Mouse (Mus musculus) c-Kit-negative CD71-positive TER-119-positive erythroid progenitor cells, embryonic 14.5 days (primary cell): ENCODE data around the gene Rnf141.

ENCODE experiments used
- DNase-seq: peaks from one replicate; pipeline ENCODE4 v3.0.0-alpha.2; 2013; ENCODE audit warnings: low read depth, low spot score

The Rnf141 gene

GRCm38 (mm10) chr7:110834018-110834417 lies 10.2 kb downstream of the Rnf141 start:
- DNase-seq: no peak

GRCm38 (mm10) chr7:110833024-110833423 lies 11.2 kb downstream of the Rnf141 start:
- DNase-seq: no peak

DNA sequence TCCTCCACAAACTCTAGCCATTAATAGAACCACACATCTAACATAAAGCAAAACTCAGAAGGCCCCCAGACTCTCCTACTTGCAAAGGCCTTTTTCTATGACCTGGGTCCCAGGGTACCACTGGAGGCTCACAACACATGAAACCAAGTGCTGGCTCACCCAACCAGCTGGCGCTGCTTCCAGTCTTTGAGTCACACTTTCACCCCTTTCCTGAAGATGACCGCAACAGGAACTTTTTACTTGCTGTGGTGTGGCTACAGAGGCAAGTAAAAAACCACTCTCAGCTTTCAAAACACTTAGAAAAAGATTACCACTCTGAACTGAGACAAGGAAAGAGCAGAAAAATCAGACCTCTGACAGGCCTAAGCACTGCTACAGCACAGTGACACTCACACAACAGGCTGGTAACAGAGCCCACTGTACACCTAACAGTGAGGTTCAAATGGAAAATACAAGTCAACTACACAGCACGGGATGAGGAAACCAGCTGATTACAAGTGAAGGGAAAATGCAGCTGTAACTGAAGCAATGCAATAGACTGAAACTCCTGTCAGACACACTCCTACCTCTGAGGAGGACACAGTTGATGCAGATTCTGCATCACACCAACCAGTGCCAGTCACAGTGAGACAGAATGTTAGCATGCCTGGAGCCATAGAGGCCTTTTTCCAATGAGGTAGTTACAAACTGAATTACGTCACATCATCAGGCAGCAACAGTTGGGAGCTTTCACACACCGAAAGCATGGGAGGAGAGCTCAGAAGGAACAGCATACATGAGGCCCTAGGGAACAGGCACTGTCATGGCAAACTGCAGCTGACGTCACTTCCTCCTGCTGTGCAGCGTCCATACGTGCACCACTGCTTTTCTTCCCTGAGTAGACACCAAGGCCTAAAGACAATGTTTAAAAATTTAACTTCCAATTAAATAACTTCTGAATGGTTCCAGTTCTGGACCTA lies 20.0 kb downstream of the Rnf141 start:
- DNase-seq: no peak

DNA sequence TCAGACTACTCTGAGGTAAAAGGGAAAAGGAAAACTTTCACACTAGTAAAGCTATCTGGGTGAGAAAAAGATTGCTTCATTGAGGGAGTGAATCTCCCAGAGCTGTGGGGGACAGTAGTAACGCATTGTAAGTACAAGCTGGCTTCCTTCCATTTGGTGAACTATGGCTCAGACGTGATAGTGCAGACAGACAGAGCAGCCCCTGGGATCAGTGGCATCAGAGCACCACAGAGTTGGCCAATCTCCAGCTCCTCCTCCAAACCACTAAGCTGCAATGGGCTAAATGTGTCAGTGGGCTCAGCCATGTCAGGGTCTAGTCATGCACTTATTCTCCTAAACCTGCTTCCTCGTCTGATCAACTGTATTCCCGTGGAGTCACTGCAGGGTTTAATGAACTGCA lies 20.7 kb downstream of the Rnf141 start:
- DNase-seq: no peak

GRCm38 (mm10) chr7:110823076-110823475 lies 21.2 kb downstream of the Rnf141 start:
- no peak for DNase-seq

GRCm38 (mm10) chr7:110822055-110822454 lies 22.2 kb downstream of the Rnf141 start:
- no peak for DNase-seq

DNA sequence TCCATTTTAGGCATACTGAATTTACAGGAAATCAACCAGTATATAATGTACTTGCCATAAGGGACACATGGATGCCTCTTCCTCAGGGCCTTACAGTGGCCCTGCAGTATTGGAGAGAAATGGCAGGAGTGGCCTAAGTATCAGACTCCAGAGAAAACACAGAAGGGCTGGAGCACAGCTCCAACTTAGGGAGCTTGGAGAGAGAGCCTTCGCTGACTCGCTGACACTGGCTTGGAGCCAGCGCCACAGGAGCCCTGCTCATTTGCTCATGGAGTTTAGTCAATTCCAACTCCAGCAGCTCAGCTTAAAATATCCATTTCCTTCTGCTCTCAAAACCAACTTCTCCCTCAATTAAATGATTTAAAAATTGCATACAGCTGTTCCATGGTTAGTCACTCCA lies 22.6 kb downstream of the Rnf141 start:
- DNase-seq: no peak

GRCm38 (mm10) chr7:110821068-110821467 lies 23.2 kb downstream of the Rnf141 start:
- DNase-seq: no peak

GRCm38 (mm10) chr7:110818787-110819350 lies 25.4 kb downstream of the Rnf141 start:
- DNase-seq: no peak

- DNase-seq: no peak
Observed at GRCm38 (mm10) chr7:110818206-110818605, 26.1 kb downstream of the Rnf141 start.

DNA sequence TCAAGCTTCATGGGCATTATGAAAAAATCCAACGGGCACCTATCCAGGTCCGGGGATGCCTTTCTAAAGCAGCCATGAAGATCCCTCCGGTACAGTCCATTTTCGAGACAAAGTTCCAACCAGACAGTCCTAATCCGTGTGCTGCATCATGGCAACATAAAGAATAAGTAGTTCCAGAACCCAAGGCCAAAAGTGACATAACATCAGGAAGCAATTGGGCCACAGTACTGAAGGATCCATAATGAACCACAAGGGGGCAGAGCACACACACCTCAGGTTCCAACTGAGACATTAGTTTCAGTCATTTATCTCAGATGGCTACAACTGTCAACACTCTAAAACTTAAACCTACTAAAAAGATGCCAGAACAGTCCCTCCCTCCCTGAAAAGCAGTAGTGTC lies 28.2 kb downstream of the Rnf141 start:
- peak; percentile 60 for DNase-seq

DNA sequence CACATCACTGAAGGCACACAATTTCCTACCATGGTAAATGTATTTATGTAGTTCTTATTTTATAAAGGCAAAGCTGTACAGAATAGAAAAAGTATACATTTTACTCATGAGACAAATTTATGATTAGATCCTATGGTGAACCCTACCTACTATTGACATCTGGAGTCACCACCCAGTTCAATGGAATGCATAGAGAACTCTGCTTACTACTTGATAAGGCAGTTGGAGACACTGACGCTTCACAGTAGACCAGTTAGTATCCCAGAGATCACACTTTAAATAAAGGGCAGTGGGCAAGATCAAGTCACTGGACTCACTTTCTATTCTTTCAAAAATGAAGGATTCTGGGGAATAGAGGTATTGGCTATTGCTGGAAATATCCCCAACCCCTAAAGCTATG lies 30.3 kb downstream of the Rnf141 start:
- DNase-seq: no peak

GRCm38 (mm10) chr7:110811529-110811928 lies 32.7 kb downstream of the Rnf141 start:
- DNase-seq: no peak

GRCm38 (mm10) chr7:110810995-110811394 lies 33.3 kb downstream of the Rnf141 start:
- no peak for DNase-seq

DNA sequence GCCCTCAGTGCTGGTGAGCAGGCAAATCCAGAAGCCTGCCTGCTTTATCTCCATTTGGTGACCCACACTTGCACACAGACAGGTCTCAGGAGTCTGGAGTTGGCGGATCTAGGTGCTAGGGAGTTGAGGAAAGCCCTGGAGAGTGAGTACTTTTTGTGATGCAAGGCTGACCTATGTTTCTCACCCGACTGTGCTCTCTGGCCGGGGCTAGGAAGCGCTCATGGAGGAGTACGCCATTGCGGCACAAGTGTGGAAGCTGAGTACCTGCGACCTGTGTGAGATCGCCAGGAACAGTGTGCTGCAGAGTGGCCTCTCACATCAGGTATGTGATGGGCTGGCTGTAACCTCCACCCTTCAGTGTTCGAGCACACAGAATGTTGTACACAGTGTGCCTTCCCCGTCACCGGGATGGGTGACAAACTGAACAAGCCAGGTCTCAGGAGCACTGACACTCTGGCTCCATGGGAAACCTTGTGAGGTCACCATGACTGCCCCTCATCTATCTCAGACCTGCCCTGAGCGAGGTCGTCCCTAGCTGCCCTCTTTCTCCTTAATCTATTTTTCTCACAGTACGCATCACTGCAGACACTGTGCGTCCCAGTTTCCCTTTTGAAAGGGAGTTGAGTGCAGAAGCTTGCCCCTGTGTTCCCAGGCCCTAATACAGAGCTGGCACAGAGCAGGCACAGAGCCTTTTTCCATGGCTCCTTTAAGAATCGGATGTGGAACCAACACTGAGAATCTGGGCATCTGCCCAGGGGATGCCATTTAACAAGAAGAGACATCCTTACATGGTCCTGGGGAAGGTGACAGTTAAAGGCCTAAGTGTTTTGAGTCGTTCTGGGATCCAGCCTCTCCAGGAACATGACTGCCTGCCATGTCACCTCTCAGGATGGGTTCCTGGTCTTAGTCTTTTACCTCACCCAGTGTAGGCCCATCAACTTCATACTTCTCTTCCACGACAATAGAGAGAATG lies 34.4 kb downstream of the Rnf141 start:
- no peak for DNase-seq

- DNase-seq: no peak
Observed at GRCm38 (mm10) chr7:110808962-110809361, 35.3 kb downstream of the Rnf141 start.

DNA sequence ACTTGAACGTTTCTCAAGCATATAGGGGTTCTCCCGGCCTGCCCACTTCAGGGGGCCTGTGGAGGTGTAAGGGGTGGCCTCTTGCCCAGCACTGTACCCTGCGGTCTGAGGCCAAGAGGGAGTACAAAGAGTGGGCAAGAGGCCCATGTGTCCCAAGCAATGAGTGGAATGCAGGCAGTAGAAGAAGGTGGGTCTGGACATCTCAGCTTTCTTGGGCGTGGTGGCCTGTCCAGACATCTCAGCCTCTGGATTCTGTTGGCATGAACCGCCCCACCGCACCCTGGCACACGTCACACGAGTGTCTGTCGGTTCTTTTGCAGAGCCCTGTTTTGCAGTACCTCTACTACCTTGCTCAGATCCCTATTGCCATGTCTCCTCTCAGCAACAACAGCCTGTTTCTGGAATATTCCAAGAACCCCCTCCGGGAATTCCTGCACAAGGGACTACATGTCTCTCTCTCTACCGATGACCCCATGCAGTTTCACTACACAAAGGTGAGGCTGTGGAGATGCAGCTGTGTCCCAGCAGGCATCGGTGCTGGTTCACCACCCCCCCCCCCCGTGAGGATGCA lies 36.7 kb downstream of the Rnf141 start:
- DNase-seq: no peak

DNA sequence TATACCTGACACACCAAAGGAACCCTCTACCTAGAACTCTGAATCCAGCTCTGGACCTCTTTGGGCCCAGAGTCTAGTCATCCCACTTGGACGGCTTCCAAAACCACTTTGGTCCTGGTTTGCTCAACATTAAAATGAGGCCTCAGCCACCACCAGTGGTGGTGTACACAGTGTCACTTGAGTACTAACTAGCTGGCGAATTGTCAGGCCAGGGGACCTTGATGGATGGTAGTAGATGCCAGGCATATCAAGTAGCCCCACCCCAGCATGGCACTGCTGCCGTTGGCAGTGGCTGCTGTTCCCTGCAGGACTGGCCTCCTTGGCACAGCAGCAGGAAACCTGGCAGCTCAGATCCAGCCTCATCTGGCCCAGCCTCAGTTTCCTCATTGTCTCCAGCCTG lies 40.0 kb downstream of the Rnf141 start:
- DNase-seq: no peak

- no peak for DNase-seq
Observed at GRCm38 (mm10) chr7:110803131-110803530, 41.1 kb downstream of the Rnf141 start.

GRCm38 (mm10) chr7:110801028-110801427 lies 43.2 kb downstream of the Rnf141 start:
- DNase-seq: peak; percentile 72

DNA sequence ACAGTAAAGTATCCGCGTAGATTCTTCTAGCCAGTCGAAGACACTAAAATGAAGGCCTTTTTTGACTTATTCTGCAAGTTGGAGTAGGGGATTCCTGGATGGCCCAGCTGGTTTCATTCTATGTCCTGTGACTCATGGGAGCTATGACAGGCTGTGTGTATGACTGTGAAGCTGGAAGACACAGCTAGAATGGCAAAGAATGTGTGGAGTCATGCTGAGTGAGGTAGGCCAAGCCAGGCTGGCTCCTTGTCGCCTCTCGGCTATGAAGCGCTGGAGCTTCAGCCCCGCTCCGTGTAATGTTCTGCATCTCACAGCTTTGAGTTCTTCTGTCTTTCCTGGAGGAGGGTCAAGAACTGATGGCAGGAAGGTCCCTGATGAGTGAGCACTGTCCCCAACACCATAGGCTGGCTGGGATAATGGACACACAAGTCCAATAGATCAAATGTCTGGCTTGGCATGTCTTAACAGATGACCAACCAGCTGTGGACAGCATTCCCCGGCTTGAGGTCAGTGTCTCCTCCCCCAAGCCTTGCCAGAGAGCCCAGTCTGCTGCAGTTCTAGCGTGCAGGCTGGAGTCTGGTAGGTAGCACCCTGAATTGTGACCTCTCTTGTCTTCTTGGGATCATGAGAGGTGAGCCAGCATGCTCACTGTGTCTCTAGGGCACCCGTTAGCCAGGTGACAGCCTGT lies 46.4 kb downstream of the Rnf141 start:
- no peak for DNase-seq
